Mouse (Mus musculus) gastrocnemius, postnatal 25 days (tissue): ENCODE measurements around the gene Ufsp1. TPM values are rescaled to one million over a fixed set of nuclear protein-coding genes. Genes with fewer than 3 reads are reported as not detected.
A peak's percentile ranks its signal among the peaks of the same experiment; 100 is the strongest.
"Not testable (repeated sequence)": the region's sequence is repeated elsewhere in the genome, so short reads cannot be mapped to it uniquely, and the experiment has no call there.

ENCODE experiments used
- DNase-seq: peaks from one replicate; pipeline ENCODE4 v3.0.0; 2022
- long read RNA-seq, 2 experiments: library from polyadenylated mRNA; stranded (forward); transcript quantifications; one replicate each; pipeline ENCODE4 v2.0.0; 2021
- total RNA-seq, 2 experiments: library from RNA; stranded (reverse); gene quantifications; 1 replicate in 1 of 2; 2 replicates in 1 of 2; pipeline ENCODE4 v1.2.3; 2021

Gene Ufsp1
- total RNA-seq = 10 to 100 TPM; 18.3 to 24.4 TPM
- long read RNA-seq, experiment 1, transcript Ufsp1-201 (1 exons, 1,037 nt) = major isoform, 11 of 11 reads
- long read RNA-seq, experiment 1, partial matches to known transcripts = 0 of 11 reads
- long read RNA-seq, experiment 1, other reads (novel, unspliced or antisense) = 0 of 11 reads
- long read RNA-seq, experiment 2, transcript Ufsp1-201 (1 exons, 1,037 nt) = major isoform, 8 of 8 reads
- long read RNA-seq, experiment 2, partial matches to known transcripts = 0 of 8 reads
- long read RNA-seq, experiment 2, other reads (novel, unspliced or antisense) = 0 of 8 reads

DNA sequence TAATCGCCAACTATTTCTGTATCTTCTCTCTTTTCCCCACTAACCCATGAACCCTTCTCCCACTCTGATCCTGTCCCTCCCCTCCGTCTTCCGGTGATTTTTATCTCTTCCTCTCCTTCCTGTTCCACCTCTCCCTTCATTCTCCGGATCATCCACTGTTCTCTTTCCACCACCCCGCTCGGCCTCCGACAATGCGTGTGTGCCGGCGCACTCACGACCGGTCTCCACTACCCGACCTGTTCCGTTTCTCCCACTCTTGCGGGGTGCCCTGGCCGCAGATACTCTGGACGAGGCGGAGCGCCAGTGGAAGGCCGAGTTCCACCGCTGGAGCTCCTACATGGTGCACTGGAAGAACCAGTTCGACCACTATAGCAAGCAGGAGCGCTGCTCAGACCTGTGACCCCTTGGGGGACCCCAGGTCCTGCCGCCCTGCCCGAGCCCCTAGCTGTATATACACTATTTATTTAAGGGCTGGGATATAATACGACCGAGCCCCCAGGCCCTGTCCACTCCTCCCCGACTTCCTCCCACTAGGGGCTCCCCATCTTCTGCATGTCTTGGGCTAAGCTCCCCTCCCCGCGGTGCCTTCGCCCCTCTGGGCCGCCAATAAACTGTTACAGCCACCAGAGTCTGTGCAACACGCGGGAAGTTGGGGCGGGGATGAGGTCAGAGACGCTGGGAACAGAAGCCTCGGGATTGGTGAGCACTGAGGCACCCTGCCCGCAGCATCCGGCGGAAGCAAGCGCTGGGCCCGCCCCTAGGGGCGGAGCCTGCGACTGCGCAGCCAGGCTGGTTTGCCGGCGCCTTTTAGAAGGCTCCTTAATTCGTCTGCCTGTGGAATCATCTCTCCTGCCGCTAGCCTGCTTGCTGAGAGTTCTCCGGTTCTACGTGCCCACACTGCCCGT is at the start of gene Ufsp1:
Gene Ufsp1, plus strand, starts transcription at position 791 of the 905 bp plus-strand sequence.
- DNase-seq = peak; percentile 95

DNA sequence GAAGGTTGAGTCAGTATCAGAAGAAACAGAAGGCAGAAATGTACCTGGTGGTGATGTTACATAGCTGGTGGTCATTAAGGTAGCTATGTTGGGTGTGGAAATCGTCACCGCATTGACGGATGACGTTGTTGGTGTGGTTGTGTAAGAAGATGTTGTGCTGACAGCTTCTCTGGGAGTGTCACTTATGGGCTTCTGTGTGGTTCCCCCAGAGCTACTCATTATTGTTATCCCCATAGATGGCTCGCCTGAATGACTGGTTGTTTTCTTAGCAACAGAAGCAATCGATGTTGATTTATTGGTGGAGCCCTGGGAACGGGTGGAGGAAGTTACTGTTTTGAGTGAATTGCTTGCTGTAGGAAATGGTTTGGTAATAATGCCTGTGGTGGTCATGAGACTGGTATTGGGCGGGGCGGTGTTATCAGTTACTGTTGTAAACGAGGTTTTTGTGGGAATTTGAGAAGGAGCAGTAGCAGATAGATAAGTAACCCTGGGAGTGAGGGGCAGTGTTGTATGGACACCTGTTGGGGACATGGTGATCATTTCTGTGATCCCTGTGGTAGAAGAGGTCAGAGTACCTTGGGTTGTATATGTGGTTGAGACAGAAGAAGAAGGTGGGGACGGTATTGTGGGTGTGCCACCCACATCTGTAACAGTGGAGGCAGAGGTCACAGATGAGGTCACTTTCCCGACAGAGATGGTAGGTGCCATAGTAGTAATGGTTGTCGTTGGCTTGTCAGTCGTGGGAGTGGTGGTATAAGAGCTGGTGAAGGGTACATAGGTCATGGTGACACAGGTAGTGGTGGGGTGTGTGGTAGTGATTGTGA is 30.3 kb upstream of the Ufsp1 start:
- no peak for DNase-seq

DNA sequence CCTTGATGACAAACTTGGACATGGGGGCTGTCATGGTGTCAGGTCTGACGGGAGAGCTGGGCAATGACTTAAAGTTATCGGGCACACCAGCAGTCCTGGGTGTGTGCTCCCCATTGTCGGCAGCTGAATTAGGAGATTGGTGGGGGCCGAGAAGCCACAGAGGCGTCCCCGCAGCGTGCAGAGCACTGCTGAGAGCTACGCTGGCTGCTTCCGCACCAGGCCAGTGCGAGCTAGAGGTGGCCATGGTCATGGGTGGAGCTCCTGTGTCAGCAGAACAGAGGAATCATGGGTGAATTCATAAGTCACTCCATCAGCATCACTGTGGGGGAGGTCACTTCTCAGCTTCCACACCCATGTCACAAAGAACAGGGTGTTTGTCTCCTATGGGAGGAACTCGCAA is 29.6 kb upstream of the Ufsp1 start:
- no peak for DNase-seq

DNA sequence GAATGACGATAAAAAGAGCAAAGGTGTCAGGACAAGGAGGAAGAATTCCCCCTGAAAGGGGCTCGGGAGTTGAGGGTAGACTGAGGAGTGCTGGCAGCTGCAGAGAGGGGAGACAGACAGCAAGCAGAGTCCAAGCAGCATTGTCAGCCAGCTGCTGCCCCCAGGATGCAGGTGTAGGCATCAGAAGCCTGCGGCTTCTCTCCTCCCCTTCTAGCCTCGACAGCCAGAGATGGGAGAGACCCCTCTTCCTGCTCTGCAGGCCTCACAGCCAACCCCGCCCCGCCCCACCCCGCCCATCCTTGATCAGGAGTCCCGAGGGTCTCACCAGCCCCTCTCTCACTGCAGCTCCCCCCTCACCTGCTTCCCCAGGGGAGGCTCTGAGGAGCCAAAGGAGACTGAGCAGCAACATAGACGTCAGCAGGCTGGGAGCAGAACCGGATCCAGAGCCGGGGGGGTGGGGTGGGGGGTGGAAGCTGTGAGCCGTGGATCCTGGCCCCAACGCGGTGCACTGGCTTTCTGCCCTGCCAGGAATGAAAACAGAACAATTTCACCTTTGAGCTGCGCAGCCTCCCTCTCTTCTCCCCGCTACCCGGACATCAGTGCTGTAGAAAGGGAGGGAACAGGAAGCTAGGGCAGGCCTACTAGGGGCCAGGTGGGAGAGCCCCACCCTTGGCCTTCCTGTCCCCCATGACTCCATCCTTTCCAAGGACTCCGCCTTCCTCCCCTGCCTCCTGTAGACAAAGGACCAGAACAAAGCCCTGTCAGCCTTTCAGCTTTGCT is 26.1 kb upstream of the Ufsp1 start:
- no peak for DNase-seq

DNA sequence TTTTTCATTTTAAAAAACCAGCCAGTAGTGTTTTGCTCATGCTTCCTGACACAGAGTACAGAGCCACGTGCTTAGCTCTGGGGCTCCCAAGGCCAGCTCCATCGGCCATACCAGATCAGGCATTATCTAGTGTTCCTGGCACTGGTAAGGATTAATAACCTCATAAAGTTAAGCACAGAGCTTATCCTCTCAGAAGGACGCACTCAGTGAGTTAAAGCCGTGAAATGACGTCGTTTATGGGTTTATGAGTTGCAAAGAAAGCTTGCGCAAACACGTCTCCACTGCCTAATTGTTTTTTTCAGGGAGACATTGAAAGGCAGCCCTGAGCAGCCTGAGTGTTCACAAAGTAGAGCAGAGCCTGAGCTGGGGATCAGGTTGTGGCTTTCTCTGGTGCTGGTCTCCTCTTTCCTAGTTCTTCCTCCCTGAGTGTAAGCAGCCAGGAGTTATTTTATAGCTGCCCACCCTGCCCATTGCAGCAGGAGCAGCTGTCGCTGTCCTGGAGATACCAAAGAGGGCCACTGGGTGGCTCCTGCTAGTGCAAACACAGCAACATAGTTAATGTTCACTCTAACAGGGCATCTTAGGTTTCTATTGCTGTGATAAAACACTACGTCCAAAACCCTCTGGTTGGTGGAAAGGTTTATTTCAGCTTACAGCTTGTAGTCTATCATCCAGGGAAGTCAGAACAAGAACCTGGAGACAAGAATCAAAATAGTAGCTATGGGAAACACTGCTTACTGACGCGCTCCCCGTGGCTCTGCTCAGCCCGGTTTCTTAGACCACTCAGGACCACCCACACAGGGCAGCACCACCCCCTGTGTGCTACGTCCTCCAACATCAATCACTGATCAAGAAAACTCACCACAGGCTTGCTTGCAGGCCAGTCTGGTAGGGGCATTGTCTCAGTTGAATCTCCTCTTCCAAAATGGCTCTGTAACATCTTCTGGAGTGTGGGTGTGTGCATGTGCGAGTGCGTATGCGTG is 16.8 kb upstream of the Ufsp1 start:
- no peak for DNase-seq

DNA sequence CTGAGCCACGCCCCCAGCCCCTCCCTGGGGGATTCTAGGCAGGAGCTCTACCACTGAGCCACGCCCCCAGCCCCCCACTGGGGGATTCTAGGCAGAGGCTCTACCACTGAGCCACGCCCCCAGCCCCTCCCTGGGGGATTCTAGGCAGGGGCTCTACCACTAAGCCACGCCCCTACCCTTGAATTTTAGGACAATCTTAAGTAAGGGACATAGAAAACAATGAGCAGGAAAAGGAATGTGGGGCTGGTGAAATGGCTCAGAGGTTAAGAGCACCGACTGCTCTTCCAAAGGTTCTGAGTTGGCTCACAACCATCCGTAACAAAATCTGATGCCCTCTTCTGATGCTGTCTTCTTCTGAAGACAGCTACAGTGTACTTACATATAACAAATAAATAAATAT is 10.0 kb upstream of the Ufsp1 start:
- DNase-seq = not testable (repeated sequence)

DNA sequence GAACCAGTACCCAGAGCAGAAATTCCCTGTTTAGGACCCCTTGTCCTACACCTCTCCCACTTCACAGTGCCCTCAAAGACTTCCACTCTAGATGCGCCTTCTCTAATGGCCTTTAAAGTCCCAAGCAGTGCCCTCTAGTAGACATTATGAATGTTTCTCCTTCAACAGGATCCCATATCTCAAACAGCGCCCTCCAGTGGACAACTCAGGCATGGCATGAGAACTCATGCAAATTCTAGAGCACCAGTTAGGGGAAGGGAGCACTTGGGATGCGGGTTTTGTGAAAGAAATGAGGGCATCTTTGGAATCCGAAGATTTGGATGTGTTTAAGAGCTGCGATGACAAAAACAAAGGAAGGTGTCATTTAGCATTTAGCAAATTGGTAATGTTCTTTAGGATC is 9.4 kb upstream of the Ufsp1 start:
- no peak for DNase-seq

DNA sequence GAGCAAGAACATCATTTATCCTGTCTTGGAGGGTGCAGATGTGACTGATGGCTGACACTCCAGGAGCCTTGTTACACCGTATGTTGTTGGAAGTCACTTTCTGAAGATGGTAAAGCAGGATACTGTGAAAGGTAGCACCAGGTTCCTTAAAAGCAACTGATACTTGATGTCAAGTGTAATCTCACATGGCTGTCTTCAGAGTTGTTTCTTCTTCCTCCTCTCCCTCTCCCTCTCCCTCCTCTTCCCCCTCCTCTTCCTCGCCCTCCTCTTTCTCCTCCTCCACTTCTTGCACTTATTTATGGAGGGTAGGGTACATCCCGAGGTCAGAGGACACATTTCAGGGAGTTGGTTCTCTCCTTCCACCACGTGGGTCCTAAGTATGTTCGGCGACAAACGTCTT is 8.4 kb upstream of the Ufsp1 start:
- DNase-seq = no peak

DNA sequence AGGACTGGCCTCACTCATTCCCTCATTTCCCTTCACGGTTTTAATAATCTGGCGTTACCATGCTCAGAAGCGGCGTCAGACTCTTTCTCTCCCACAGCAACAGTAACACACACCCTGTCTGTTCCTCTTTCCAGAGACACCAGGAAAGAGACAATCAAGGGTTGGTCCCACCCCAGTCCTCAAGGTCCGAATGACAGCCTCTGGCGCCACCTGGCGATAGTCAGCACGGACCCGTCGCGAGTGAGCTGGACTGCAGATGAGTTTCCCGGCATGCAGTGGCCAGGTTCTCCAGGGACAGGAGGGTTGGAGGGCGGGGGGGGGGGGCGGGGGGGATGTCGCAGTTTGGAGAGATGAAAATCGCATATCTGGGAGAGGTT is 7.8 kb upstream of the Ufsp1 start:
- DNase-seq = peak; percentile 83

DNA sequence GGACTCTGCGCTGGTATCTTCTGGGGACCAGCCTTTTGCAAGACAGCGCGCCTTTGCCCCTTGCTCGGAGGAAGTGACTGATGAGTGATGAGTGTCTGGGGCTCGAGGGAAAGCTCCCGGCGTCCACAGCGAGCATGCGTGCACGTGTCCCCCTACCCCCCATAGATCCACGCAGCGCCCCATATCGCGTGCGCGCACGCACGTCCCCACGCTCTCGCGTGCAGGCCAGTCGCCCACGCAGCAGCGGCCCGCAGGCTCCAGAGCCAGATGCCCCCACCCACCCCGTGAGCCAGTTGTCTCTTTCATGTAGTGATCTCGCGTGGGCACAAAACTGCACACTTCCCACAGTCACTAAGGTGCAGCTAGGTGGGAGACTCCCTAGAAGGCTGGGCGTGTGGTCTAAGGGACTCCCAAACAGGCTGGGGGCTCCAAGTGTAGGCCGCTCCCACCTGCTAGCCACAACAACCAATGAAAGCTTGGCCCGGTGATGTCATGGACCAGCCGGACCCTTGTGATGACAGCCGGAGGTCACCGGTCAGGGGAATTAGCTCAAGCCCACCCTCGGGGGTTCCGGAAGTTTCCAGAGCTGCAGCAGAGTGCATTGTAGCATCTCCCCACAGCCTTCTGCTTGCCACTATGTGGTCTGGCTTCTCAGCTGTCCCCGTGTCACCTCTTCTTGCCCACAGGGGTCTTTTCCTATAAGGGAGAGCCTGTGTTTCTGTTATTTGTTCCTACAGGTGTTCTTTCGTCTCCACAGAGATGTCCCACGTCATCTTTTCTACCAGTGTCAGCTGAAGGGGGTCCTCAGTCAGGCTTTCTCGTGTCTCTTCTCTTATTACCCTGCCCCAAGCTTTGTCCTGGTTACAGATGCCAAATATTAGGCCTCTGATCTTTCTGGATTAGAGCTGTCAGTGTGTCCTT is 7.1 kb upstream of the Ufsp1 start, which contains the start of gene Ache:
Gene Ache, plus strand, starts transcription at position 488 of the 921 bp plus-strand sequence.
- DNase-seq = peak; percentile 33

DNA sequence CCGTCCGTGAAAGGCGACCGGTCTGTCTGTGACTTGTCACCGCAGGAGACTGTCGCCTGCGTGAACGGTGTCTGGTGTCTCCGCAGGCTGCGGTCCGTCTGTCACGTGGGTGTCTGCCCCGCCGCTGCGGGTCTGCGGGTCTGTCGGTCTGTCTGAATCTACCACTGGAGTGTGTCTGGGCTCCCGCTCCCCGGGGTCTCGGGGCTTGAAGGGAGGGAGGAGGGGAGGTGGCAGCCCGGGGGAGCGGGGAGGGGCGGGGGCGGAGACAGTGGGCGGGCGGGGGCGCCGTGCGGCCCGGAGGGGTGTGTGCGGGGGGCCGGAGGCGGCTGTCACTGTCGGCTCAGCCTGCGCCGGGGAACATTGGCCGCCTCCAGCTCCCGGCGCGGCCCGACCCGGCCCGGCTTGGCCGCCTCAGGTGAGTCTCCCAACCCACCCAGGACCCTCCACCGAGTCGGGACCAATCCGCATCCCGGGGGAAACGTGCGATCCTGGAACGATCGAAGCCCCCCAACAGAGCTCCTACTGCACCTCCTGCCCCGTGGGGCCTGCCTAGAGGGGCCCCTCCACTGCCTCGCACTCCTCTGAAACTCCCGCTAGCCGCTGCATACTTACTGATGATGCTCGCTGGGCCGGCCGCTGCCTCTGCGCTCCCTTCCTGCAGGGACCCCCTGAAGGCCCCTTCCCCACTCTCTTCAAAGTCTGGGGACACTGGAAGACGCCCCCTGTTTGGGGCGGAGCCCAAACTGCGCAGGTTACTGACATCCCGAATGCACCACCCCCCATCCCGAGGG is 6.3 kb upstream of the Ufsp1 start:
- peak; percentile 39 for DNase-seq

DNA sequence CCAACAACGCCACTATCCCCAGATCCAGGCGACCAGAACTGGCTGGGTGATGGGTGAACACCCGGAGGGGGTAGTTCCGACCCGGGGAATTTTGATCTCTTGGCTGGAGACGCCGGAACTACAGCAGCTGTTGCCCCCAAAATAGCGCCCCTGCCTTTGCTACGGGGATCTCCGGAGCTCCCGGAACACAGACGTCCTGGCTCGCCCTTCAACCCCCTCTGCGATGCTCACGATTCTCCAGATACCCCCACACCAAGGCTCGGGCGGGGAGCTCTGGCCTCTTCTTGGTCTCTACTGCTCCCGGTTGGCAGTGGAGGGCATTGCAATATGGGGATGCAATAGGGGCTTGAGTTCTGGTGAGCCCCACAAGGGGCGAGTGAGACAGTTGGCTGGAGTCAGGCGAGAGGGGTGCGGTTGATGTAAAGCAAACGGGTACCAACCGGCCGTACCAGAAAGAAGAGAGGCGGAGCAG is 5.4 kb upstream of the Ufsp1 start:
- DNase-seq = peak; percentile 79

DNA sequence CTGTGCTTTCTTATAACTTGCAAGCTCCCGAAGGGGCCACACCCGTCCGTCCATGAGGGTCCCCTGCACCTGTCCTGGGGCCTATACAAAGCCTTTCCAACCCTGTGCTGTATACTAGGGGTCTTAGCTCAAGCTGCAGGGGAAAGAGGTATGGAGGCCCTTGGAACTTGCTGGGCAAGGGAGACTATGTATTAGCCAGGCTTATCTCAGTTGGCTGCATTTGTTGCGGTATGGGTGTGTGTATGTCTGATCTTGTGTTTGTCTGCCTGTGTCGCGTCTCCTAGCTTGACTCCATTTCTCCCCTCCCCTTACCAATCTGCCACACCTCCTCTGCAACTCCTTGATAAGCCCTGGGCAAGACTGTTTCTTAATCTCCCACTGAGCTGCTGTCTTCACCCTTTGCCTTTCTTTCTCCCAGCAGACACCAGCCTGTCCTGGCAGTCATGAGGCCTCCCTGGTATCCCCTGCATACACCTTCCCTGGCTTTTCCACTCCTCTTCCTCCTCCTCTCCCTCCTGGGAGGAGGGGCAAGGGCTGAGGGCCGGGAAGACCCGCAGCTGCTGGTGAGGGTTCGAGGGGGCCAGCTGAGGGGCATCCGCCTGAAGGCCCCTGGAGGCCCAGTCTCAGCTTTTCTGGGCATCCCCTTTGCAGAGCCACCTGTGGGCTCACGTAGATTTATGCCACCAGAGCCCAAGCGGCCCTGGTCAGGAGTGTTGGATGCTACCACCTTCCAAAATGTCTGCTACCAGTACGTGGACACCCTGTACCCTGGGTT is 4.7 kb upstream of the Ufsp1 start:
- DNase-seq = no peak

DNA sequence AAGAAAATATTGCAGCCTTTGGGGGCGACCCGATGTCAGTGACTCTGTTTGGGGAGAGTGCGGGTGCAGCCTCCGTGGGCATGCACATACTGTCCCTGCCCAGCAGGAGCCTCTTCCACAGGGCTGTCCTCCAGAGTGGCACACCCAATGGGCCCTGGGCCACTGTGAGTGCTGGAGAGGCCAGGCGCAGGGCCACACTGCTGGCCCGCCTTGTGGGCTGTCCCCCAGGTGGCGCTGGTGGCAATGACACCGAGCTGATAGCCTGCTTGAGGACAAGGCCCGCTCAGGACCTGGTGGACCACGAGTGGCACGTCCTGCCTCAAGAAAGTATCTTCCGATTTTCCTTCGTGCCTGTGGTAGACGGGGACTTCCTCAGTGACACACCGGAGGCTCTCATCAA is 3.8 kb upstream of the Ufsp1 start:
- DNase-seq = peak; percentile 76

DNA sequence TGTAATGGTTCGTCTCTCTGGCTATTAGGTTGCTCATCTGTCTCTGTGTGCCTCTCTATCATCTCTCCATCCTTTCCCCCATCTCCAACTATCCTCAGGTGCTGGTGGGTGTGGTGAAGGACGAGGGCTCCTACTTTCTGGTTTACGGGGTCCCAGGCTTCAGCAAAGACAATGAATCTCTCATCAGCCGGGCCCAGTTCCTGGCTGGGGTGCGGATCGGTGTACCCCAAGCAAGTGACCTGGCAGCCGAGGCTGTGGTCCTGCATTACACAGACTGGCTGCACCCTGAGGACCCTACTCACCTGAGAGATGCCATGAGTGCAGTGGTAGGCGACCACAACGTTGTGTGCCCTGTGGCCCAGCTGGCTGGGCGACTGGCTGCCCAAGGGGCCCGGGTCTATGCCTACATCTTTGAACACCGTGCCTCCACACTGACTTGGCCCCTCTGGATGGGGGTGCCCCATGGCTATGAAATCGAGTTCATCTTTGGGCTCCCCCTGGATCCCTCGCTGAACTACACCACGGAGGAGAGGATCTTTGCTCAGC is 3.0 kb upstream of the Ufsp1 start:
- no peak for DNase-seq

DNA sequence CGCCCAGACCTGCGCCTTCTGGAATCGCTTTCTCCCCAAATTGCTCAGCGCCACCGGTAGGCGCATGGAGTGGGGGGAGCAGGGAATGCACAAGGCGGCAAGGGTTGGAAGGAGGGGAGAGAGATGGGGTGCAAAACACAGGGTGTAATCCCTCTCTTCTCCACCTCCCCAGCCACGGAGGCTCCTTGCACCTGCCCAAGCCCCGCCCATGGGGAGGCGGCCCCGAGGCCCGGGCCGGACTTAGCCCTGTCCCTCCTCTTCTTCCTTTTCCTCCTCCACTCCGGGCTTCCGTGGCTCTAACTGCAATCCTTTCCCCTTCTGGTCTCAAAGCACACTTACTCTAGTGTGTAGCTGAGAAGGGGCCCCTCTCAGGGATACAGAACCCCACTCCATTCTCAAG is 1.1 kb upstream of the Ufsp1 start:
- DNase-seq = peak; percentile 74

DNA sequence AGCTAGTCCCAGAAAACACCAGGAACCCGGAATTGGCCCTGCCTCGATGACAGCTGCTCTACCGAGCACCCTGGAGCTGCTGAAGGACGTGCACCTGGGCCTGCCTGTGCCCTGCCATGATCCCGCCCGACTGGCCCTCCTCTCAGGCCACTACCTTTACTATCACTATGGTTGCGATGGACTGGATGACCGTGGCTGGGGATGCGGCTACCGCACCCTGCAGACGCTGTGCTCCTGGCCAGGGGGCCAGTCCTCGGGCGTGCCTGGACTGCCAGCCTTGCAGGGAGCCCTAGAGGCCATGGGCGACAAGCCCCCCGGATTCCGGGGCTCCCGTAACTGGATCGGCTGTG is 290 bp downstream of the Ufsp1 start:
- no peak for DNase-seq
